Mouse (Mus musculus) R1 (cell line): ENCODE results near the gene Cenpm.

Source experiments
- DNase-seq: peaks from one replicate; pipeline ENCODE4 v3.0.0-alpha.2; 2018; ENCODE audit warnings: low read depth, low spot score

Cenpm gene

DNA sequence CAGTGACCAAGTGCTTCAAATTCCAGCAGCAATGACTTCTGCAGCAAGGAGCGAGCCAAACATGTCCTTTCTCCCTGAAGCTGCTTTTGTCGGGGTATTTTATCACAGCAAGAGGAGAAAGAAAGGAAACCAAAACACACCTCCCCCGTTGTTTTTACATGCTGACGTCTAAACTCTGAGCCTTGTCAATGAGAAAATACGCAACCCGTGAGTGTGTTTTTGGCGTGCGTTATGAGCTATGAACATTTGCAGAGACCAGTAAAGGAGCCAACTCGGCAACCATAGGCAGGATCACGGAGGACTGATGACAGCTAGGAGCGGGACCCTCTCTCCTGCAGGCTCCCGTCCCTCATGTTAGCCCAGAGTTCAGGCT is 820 bp downstream of the Cenpm start:
- DNase-seq: no peak

DNA sequence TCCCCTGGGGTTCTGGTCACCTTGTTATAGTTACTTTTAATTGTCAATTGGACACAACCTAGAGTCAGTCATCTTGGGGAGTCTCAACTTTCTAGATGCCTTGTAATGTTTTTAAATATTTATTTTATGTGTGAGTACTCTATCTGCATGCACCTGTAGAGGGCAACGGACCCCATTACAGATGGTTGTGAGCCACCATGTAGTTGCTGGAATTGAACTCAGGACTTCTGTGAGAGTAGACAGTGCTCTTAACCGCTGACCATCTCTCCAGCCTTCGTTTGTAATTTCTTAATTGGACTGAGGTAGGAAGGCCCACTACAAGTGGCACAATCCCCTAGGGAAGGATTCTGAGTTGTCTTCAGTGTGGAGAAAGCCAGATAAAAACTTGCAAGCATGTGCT is 1.2 kb downstream of the Cenpm start:
- no peak for DNase-seq

DNA sequence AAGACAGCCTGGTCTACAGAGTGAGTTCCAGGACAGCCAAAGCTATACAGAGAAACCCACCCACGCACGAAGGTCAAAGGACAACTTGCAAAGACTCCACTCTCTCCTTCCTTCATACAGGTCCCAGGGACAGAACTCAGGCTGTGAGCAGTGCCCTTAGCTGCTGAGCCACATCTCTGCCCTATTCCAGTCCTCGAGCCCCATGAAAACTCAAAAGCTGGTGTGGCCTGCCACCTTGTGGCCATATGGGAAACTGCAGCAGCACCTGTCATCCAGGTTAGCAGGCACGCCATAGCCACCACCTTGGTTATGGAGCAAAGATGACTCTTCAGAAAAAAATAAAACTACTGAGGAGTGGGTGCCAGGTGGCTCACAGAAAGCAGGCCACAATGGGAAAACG is 8.0 kb downstream of the Cenpm start:
- DNase-seq: peak; percentile 81

DNA sequence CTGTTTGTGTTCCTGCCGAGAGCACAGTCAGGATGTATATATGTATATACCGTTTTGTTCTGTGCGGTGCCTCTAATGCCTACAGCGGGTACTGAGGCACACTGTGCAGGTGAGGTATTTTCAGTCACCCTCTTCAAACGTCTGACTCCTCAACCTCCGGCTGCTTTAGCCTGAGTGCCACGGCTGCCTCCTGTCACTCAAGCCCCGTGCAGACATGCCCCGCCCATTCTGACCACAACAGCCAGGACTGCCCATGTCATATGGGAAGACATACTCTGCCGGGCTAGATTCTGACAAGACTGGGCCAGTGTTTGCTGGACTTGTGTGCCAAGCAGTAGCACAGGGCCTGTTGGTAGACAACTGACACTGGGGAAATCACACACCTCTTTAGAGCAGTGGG is 8.9 kb downstream of the Cenpm start:
- no peak for DNase-seq

DNA sequence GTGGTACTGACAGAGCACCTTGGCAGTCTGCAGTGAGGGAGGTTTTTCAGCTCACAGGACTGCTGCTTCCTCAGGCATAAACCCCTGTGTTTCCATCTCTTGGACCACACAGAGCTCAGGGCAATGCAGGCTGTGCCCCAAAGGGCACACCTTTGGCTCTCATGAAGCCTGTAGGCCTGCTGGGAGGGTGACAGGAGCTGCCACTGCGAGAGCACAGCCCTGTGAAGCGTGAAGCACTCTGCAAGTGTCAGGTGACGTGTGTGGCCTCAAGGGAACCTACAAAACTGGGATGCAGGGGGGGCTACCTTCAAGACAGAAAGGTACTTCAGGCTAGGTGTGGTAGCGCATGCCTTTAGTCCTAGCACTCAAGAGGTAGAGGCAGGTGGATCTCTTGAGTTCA is 11.9 kb downstream of the Cenpm start:
- DNase-seq: no peak

- peak; percentile 66 for DNase-seq
Measured at GRCm38 (mm10) chr15:82231591-82232378, 12.8 kb downstream of the Cenpm start.

GRCm38 (mm10) chr15:82231100-82231499 is 13.4 kb downstream of the Cenpm start:
- no peak for DNase-seq

- DNase-seq: no peak
Measured at GRCm38 (mm10) chr15:82230098-82230611, 14.4 kb downstream of the Cenpm start.

DNA sequence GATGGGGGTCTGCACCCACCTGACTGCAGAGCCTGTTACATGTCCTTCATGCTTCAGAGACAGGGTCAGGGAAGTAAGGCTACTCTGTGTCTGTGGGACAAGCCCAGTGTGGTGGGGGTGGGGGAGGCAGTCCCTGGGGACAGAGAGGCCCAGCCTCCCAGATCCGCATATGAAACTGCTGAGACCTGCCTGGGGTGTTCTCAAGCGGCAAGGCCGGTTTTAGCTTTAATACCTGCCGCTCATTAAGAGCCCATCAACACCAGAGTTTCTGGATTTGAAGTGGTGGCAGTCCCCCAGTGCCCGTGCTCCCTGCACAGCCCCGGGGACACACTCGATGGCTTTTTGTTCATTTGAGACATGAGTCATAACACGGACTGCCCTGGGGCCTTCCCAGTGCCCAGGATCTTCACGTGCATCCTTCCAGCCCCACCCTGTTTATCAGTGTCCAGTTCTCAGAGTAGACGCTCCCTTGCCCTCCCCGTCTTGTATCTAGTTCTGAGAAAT is 15.0 kb downstream of the Cenpm start:
- DNase-seq: no peak

DNA sequence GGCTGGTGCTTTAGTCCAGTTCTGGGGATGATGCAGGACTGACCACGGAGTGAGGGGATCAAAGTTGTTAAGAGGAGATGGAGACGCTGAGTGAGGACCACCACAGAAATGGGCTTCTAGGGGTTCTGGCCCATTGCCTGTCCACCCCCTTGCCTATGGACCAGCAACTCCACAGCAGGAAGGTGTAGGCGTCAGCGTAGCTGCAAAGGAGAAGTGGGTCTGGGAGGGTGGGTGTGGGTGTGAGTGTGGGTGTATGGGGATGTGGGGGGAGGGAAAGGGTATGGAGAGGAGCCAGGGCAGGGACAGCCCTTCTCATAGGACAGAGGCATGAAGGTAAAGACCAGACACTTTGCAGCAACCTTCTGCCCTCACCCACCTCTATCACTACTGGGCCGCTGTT is 18.8 kb downstream of the Cenpm start:
- no peak for DNase-seq

GRCm38 (mm10) chr15:82224602-82225215 is 19.8 kb downstream of the Cenpm start:
- no peak for DNase-seq

- DNase-seq: no peak
Measured at GRCm38 (mm10) chr15:82223657-82224601, 20.6 kb downstream of the Cenpm start, which contains the start of gene Tnfrsf13c. TSS of gene Tnfrsf13c (minus strand) at chr15:82224369.

- DNase-seq: no peak
Measured at GRCm38 (mm10) chr15:82223251-82223650, 21.3 kb downstream of the Cenpm start.

DNA sequence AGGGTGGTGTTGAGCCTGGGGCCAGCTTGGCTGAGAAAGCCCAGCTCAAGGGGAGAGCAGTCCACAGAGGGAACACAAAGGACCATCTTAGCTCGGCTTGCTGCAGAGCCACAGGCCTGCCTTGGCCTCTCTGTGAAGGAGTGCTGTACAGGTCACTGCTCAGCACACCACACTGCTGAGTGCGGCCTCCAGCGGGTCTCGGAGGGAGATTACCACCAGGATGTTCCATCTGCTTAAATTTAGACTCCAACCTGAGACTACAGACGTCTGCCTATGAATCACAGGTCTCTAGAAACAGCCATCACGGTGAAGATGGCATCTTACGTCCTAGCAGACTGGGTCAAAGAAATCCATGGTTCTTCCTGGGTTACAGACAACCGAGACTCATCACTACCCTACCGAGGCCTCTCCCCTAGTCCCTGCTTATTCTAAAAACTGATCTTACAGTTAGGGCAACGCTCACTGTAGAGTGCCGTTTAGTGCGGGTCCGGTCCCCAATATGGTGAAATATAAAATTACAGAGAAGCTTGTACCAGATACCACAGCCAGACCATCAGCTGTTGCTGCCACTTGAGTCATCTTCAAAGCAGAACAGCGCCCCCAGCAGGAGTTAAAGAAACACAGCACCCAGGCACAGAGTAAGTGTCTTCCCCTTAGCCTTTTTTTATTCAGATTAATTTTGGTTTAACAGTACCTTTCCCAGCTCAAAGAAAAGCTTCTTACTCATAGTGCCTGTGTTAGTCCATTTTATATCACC is 23.3 kb downstream of the Cenpm start:
- DNase-seq: peak; percentile 72

DNA sequence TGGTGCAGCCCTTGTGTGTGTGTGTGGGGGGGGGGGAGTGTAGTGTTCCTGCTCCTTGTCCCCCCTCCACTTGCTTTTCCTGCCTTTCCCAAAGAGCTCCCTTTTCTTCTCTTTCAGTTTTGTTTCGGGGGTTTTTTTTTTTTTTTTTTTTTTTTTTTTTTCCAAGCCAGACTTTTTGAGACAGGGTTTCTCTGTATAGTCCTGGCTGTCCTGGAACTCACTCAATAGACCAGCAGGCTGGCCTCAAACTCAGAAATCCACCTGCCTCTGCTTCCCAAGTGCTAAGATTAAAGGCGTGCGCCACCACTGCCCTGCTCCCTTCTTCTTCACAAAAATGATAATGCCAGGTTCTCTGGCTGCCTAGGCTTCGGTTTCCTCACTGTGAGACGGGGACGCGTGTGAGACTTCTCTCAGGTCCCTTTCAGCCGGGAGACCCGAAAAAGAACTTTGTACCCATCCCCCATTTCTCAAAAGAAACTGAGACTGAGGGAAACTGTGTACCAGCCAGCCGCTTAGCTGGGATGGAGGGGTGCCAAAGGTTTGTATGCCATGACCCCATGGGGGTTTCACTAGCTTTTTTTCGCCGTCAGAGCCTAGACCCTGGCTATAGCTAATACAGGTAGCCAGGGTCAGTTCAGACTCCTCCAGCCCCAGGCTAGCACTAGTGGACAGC is 24.4 kb downstream of the Cenpm start:
- DNase-seq: no peak

- DNase-seq: peak; percentile 66
Measured at GRCm38 (mm10) chr15:82218778-82219666, 25.5 kb downstream of the Cenpm start.

GRCm38 (mm10) chr15:82217980-82218379 is 26.6 kb downstream of the Cenpm start:
- DNase-seq: no peak

- DNase-seq: peak; percentile 53
Measured at GRCm38 (mm10) chr15:82217039-82217438, 27.5 kb downstream of the Cenpm start.

GRCm38 (mm10) chr15:82216142-82216827 is 28.3 kb downstream of the Cenpm start:
- no peak for DNase-seq
